Mouse (Mus musculus): Measurements from ENCODE around the gene Capza1. TPM values are rescaled to one million over a fixed set of nuclear protein-coding genes. Genes with fewer than 3 reads are reported as not detected.

Gene Capza1
- 119 and 131 TPM in 2 replicates for polyA plus RNA-seq (2015; fragmentation: Nextera tagmentation; extraction: Ambion mirVana)

DNA sequence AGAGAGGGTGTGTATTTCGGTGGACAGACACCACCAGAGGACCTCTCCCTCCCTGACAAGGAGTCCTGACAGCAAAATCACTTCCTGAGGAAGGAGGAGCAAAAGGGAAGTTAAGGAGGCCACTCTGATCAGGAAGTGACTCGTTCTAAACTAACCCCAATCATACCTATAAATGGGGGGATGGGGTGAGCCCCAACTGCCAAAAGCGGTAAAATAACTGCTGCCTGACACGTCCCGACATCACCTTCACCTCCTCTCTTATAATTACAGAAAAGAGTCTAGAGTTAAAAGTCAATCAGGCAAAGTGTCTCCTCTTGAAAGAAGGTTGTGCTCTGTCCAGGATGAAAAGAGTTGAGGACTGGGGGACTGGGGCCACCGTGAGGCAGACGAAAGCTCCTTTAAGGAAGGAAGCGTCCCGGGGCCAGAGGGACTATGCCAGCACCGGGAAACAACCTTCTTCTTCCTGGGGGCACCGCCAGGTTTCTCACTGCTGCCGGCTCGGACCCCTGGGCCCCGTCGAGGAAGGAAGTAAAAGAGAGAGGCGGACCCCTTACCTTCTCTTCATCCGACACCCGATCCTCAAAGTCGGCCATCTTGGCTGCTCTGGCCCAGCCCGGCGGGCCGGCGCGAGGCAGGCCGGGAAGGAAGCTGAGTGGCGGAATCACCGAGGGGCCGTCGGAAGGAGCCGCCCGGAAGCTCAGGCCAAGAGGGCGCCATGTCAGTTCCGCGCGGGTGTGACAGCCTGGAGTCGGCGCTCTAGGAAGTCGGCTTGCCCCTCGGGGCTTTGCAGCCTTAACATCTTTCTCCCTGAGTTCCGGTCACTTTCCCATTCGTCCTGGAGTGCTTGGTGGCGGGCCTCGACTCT is at the start of gene Capza1, which contains the start of gene St7l:
Gene Capza1 (minus strand): TSS at position 720 of the 865 bp plus-strand sequence.
Gene St7l (plus strand): TSS at position 220 of the 865 bp plus-strand sequence.
- Histone ChIP-seq H3K36me3 (ENCODE audit: insufficient read depth, low read length) (no peaks in the 10 kb centered on the region), H3K27me3 (ENCODE audit: insufficient read depth, low read length) (no peaks in the 10 kb centered on the region), H3K4me3 (replicated peaks; ENCODE audit: low read depth, low read length) (peak within 1 kb of the TSS; percentile 70), H3K9ac (ENCODE audit: low read depth, low read length) (peak within 1 kb of the TSS; percentile 93), H3K4me1 (replicated peaks; ENCODE audit: insufficient read depth, low read length) (peaks cover 6% of the 10 kb centered on the region; the same call in 1 of the 2 replicates), H3K4me2 (ENCODE audit: low read length) (peak within 1 kb of the TSS; percentile 71), H3K9me3 (replicated peaks; ENCODE audit: low read length) (no peaks in the 10 kb centered on the region), H3K27ac (peak within 1 kb of the TSS; percentile 99)
- peak; percentile 97 for ATAC-seq (replicated peaks; ENCODE audit: low FRiP score, low read depth)
- under 1% methylated on average over 43 of the region's 43 CpGs for WGBS
- peak; percentile 31; the same call in 1 of the 2 replicates for TF ChIP-seq CTCF (IDR thresholded peaks at IDR 0.05; ENCODE audit: low read depth)
- DNase-seq (ENCODE audit: low spot score): peak; percentile 97

DNA sequence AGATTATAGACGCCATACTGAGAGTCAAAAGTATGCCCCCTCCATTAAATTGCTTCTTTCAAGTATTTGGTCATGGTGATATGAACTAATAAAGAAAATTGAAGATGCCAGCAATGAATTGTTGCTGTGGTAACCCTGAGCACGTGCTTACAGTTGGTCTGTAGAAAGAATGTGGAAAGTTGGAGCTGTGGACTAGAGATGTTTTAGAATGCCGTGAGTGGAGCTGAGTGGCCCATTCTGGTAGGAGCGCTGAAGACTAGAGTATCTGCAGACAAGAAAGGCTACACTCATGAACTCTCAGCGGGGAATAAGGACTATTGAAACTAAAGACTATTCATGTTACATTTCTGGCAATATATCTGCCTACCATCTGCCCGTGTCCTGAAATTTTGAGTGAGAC is 44.9 kb upstream of the Capza1 start:
- Histone ChIP-seq H3K4me3 (replicated peaks; ENCODE audit: low read depth, low read length) (no peak overlapping the region), H3K4me1 (replicated peaks; ENCODE audit: insufficient read depth, low read length) (no peaks in the 10 kb centered on the region), H3K36me3 (ENCODE audit: insufficient read depth, low read length) (peaks cover 11% of the 10 kb centered on the region; the same call in 1 of the 2 replicates), H3K9me3 (replicated peaks; ENCODE audit: low read length) (no peaks in the 10 kb centered on the region), H3K27me3 (ENCODE audit: insufficient read depth, low read length) (no peaks in the 10 kb centered on the region), H3K4me2 (ENCODE audit: low read length) (no peak overlapping the region), H3K9ac (ENCODE audit: low read depth, low read length) (no peak overlapping the region), H3K27ac (no peak overlapping the region)
- no peak for ATAC-seq (replicated peaks; ENCODE audit: low FRiP score, low read depth)
- TF ChIP-seq CTCF (IDR thresholded peaks at IDR 0.05; ENCODE audit: low read depth): no peak
- DNase-seq (ENCODE audit: low spot score): no peak
- 93% methylated on average over 6 of the region's 6 CpGs for WGBS

DNA sequence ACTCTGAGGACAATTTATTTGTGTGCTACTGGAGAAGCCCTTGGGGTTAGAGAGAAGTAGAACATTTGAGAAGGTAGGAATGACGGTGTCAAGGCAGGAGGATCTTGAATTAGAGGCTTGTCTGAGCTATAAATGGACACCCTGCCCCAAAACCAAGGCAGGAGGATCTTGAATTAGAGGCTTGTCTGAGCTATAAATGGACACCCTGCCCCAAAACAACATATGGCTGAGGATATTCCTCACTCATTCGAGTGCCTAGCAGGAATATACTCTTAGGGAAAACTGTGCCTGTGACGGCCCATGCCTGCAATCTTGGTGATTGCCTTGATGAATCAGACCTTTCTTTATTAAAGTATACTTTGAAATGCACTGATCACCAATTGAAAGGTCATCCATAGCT is 41.7 kb upstream of the Capza1 start:
- Histone ChIP-seq H3K4me2 (ENCODE audit: low read length) (no peak overlapping the region), H3K27ac (no peak overlapping the region), H3K4me3 (replicated peaks; ENCODE audit: low read depth, low read length) (no peak overlapping the region), H3K9ac (ENCODE audit: low read depth, low read length) (no peak overlapping the region), H3K4me1 (replicated peaks; ENCODE audit: insufficient read depth, low read length) (no peaks in the 10 kb centered on the region), H3K9me3 (replicated peaks; ENCODE audit: low read length) (no peaks in the 10 kb centered on the region), H3K27me3 (ENCODE audit: insufficient read depth, low read length) (no peaks in the 10 kb centered on the region), H3K36me3 (ENCODE audit: insufficient read depth, low read length) (peaks cover 11% of the 10 kb centered on the region; the same call in 1 of the 2 replicates)
- WGBS: 66% methylated on average over 3 of the region's 3 CpGs
- no peak for ATAC-seq (replicated peaks; ENCODE audit: low FRiP score, low read depth)
- no peak for DNase-seq (ENCODE audit: low spot score)
- no peak for TF ChIP-seq CTCF (IDR thresholded peaks at IDR 0.05; ENCODE audit: low read depth)

DNA sequence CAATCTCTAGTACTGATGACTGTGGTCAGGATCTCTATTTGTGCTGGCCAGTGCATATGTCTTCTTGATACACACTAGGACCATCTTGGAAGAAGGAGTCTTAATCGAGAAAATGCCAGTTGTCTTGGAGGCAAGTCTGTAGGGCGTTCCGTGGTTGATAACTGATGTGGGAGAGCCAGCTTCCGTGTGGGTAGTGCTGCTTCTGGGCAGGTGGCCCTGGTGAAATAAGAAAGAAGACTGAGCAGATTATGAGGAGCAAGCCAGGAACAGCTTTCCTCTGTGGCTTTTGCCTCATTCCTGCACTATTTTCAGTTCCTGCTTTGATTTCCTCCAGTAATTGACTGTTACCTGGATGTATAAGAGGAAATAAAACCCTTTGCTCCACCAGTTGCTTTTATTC is 41.1 kb upstream of the Capza1 start:
- no peak overlapping the region for H3K9ac ChIP-seq (ENCODE audit: low read depth, low read length)
- no peak overlapping the region for H3K4me2 ChIP-seq (ENCODE audit: low read length)
- H3K9me3 ChIP-seq (replicated peaks; ENCODE audit: low read length): no peaks in the 10 kb centered on the region
- DNase-seq (ENCODE audit: low spot score) (no peak), ATAC-seq (replicated peaks; ENCODE audit: low FRiP score, low read depth) (no peak)
- no peaks in the 10 kb centered on the region for H3K27me3 ChIP-seq (ENCODE audit: insufficient read depth, low read length)
- TF ChIP-seq CTCF (IDR thresholded peaks at IDR 0.05; ENCODE audit: low read depth): no peak
- no peak overlapping the region for H3K4me3 ChIP-seq (replicated peaks; ENCODE audit: low read depth, low read length)
- peaks cover 7% of the 10 kb centered on the region; the same call in 1 of the 2 replicates for H3K36me3 ChIP-seq (ENCODE audit: insufficient read depth, low read length)
- WGBS: 89% methylated on average over 4 of the region's 4 CpGs
- no peaks in the 10 kb centered on the region for H3K4me1 ChIP-seq (replicated peaks; ENCODE audit: insufficient read depth, low read length)
- H3K27ac ChIP-seq: no peak overlapping the region

DNA sequence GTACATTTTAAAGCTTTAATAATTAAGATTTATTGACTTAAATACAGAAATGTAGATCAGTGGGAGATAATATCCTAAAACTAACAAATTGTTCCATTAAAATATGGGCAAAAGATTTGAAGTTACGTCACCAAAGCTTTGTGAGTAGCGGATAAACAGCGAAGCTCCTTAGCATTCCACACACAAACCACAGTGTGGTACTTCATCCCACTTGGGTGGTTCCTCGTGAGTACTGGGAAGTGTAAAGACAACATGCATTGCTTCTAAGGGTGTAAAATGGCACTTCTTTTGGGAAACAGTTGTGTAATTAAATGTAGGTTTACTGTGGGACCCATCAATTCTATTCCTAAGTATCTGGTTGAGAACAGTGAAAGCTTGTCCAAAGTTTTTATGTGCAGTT is 36.8 kb upstream of the Capza1 start:
- 79% methylated on average over 4 of the region's 4 CpGs for WGBS
- Histone ChIP-seq H3K4me1 (replicated peaks; ENCODE audit: insufficient read depth, low read length) (no peaks in the 10 kb centered on the region), H3K27ac (no peak overlapping the region), H3K27me3 (ENCODE audit: insufficient read depth, low read length) (no peaks in the 10 kb centered on the region), H3K36me3 (ENCODE audit: insufficient read depth, low read length) (peaks cover 18% of the 10 kb centered on the region), H3K9me3 (replicated peaks; ENCODE audit: low read length) (no peaks in the 10 kb centered on the region), H3K4me3 (replicated peaks; ENCODE audit: low read depth, low read length) (no peak overlapping the region), H3K4me2 (ENCODE audit: low read length) (no peak overlapping the region), H3K9ac (ENCODE audit: low read depth, low read length) (no peak overlapping the region)
- DNase-seq (ENCODE audit: low spot score) (no peak), ATAC-seq (replicated peaks; ENCODE audit: low FRiP score, low read depth) (no peak)
- no peak for TF ChIP-seq CTCF (IDR thresholded peaks at IDR 0.05; ENCODE audit: low read depth)

DNA sequence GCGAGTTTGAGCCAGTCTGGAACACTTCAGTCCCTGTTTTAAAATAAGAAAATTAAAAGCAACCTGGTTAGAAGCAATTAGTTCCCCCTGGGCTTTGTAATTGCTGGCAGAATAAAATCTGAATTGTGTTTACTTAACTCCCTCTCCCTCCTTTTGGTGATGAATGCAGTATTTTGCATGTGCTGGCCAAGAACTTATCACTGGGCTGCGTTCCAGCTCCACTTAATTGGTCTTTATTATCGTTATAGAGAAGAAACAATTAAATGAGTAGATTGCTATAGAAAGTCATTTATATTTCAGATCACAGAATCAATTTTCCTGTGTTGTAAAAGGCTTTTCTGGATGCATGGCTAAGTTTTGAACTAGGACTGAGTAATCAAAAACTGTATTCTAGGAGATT is 31.8 kb upstream of the Capza1 start:
- Histone ChIP-seq H3K4me1 (replicated peaks; ENCODE audit: insufficient read depth, low read length) (no peaks in the 10 kb centered on the region), H3K9ac (ENCODE audit: low read depth, low read length) (no peak overlapping the region), H3K9me3 (replicated peaks; ENCODE audit: low read length) (no peaks in the 10 kb centered on the region), H3K27ac (no peak overlapping the region), H3K4me3 (replicated peaks; ENCODE audit: low read depth, low read length) (no peak overlapping the region), H3K36me3 (ENCODE audit: insufficient read depth, low read length) (peaks cover 19% of the 10 kb centered on the region), H3K27me3 (ENCODE audit: insufficient read depth, low read length) (no peaks in the 10 kb centered on the region), H3K4me2 (ENCODE audit: low read length) (no peak overlapping the region)
- 73% methylated on average over 3 of the region's 3 CpGs for WGBS
- ATAC-seq (replicated peaks; ENCODE audit: low FRiP score, low read depth): no peak
- DNase-seq (ENCODE audit: low spot score): no peak
- no peak for TF ChIP-seq CTCF (IDR thresholded peaks at IDR 0.05; ENCODE audit: low read depth)

Measured in kidney, postnatal 0 days (tissue).